Mouse (Mus musculus): ENCODE measurements around the gene Scd3. TPM values are rescaled to one million over a fixed set of nuclear protein-coding genes. Genes with fewer than 3 reads are reported as not detected.

Gene Scd3
- polyA plus RNA-seq, 1 experiment from 2014 or later = 0.20 TPM

DNA sequence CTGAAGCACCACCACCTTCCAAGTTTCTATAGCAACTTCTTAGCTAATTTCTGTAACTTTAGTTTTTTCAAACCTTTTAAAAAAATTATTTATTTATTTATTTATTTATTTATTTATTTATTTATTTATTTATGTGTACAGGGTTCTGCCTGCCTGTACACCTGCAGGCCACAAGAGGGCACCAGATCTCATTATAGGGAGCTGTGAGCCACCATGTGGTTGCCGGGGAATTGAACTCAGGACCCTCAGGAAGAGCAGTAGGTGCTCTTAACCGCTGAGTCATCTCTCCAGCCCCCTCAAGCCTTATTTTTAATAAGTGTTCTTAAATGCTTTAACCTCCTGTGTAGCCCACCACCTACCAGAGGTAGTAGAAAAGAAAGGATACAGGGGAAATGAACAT is 4.1 kb upstream of the Scd3 start:
- Histone ChIP-seq H3K4me2 (no peak overlapping the region), H3K4me1 (ENCODE audit: insufficient read depth) (no peaks in the 10 kb centered on the region), H3K27ac (ENCODE audit: low read depth) (no peak overlapping the region), H3K4me3 (ENCODE audit: low read depth, low read length) (no peak overlapping the region), H3K9ac (no peak overlapping the region), H3K36me3 (ENCODE audit: insufficient read depth) (no peaks in the 10 kb centered on the region), H3K9me3 (ENCODE audit: low read depth, low read length) (no peaks in the 10 kb centered on the region), H3K27me3 (ENCODE audit: insufficient read depth, low read length) (no peaks in the 10 kb centered on the region)
- peak; percentile 49; the same call in 1 of the 2 replicates for TF ChIP-seq CTCF (IDR thresholded peaks at IDR 0.05; ENCODE audit: low read depth)
- 74% methylated on average over 2 of the region's 2 CpGs for WGBS
- ATAC-seq (ENCODE audit: insufficient read depth) = no peak
- peak; percentile 52 for DNase-seq

DNA sequence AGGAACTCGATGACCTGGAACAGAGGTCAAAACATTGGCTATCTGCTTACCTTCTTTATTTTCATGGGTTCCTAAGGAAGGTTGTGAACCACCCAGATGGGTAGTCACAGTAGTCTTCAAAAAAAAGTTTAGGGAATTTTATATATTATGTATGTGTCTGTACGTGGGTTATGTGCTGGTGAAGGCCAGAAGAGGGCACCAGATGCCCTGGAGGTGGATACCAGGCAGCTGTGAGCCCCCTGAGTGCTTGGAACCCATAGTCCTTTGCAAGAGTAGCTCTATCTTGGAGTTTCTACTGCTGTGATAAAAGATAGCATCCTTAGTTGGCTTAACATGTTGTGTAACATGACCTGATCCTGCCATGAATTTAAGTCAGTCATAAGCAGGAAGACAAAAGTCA is 4.0 kb downstream of the Scd3 start:
- no peak for DNase-seq
- Histone ChIP-seq H3K36me3 (ENCODE audit: insufficient read depth) (no peaks in the 10 kb centered on the region), H3K27me3 (ENCODE audit: insufficient read depth, low read length) (no peaks in the 10 kb centered on the region), H3K4me1 (ENCODE audit: insufficient read depth) (no peaks in the 10 kb centered on the region), H3K27ac (ENCODE audit: low read depth) (no peak overlapping the region), H3K4me2 (no peak overlapping the region), H3K9ac (no peak overlapping the region), H3K4me3 (ENCODE audit: low read depth, low read length) (no peak overlapping the region), H3K9me3 (ENCODE audit: low read depth, low read length) (no peaks in the 10 kb centered on the region)
- WGBS = 65% methylated on average over 2 of the region's 2 CpGs
- no peak for ATAC-seq (ENCODE audit: insufficient read depth)
- TF ChIP-seq CTCF (IDR thresholded peaks at IDR 0.05; ENCODE audit: low read depth) = peak; percentile 35

DNA sequence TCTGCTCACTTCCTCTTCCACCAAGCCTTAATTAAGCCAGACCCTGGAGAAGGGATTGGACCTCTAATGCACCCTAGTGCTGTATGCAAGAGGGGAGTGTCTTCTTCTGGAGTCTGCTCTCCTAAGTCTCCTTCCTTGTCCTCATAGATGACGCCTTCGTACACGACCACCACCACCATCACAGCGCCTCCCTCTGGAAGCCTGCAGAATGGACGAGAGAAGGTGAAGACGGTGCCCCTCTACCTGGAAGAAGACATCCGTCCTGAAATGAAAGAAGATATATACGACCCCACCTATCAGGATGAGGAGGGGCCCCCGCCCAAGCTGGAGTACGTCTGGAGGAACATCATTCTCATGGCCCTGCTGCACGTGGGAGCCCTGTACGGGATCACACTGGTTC is 12.2 kb downstream of the Scd3 start:
- H3K4me2 ChIP-seq = no peak overlapping the region
- H3K4me1 ChIP-seq (ENCODE audit: insufficient read depth) = no peaks in the 10 kb centered on the region
- DNase-seq (no peak), ATAC-seq (ENCODE audit: insufficient read depth) (no peak)
- no peaks in the 10 kb centered on the region for H3K27me3 ChIP-seq (ENCODE audit: insufficient read depth, low read length)
- no peak overlapping the region for H3K9ac ChIP-seq
- no peaks in the 10 kb centered on the region for H3K9me3 ChIP-seq (ENCODE audit: low read depth, low read length)
- no peak for TF ChIP-seq CTCF (IDR thresholded peaks at IDR 0.05; ENCODE audit: low read depth)
- H3K27ac ChIP-seq (ENCODE audit: low read depth) = no peak overlapping the region
- no peaks in the 10 kb centered on the region for H3K36me3 ChIP-seq (ENCODE audit: insufficient read depth)
- H3K4me3 ChIP-seq (ENCODE audit: low read depth, low read length) = no peak overlapping the region
- 63% methylated on average over 12 of the region's 12 CpGs for WGBS

GRCm38 (mm10) chr19:44217958-44218525 is 15.0 kb downstream of the Scd3 start:
- no peak overlapping the region for H3K4me2 ChIP-seq
- H3K36me3 ChIP-seq (ENCODE audit: insufficient read depth) = no peaks in the 10 kb centered on the region
- no peak overlapping the region for H3K9ac ChIP-seq
- no peak for TF ChIP-seq CTCF (IDR thresholded peaks at IDR 0.05; ENCODE audit: low read depth)
- DNase-seq (no peak), ATAC-seq (ENCODE audit: insufficient read depth) (no peak)
- H3K4me1 ChIP-seq (ENCODE audit: insufficient read depth) = no peaks in the 10 kb centered on the region
- no peaks in the 10 kb centered on the region for H3K27me3 ChIP-seq (ENCODE audit: insufficient read depth, low read length)
- H3K9me3 ChIP-seq (ENCODE audit: low read depth, low read length) = no peaks in the 10 kb centered on the region
- WGBS = 56% methylated on average over 3 of the region's 3 CpGs
- no peak overlapping the region for H3K27ac ChIP-seq (ENCODE audit: low read depth)
- H3K4me3 ChIP-seq (ENCODE audit: low read depth, low read length) = no peak overlapping the region

- no peak for TF ChIP-seq CTCF (IDR thresholded peaks at IDR 0.05; ENCODE audit: low read depth)
- no peak overlapping the region for H3K9ac ChIP-seq
- H3K27me3 ChIP-seq (ENCODE audit: insufficient read depth, low read length) = no peaks in the 10 kb centered on the region
- H3K4me1 ChIP-seq (ENCODE audit: insufficient read depth) = no peaks in the 10 kb centered on the region
- no peak overlapping the region for H3K4me3 ChIP-seq (ENCODE audit: low read depth, low read length)
- H3K27ac ChIP-seq (ENCODE audit: low read depth) = no peak overlapping the region
- no peak for DNase-seq
- H3K9me3 ChIP-seq (ENCODE audit: low read depth, low read length) = no peaks in the 10 kb centered on the region
- no peak overlapping the region for H3K4me2 ChIP-seq
- 77% methylated on average over 5 of the region's 5 CpGs for WGBS
- no peaks in the 10 kb centered on the region for H3K36me3 ChIP-seq (ENCODE audit: insufficient read depth)
- no peak for ATAC-seq (ENCODE audit: insufficient read depth)
Observed at GRCm38 (mm10) chr19:44225728-44226127, 22.7 kb downstream of the Scd3 start.

DNA sequence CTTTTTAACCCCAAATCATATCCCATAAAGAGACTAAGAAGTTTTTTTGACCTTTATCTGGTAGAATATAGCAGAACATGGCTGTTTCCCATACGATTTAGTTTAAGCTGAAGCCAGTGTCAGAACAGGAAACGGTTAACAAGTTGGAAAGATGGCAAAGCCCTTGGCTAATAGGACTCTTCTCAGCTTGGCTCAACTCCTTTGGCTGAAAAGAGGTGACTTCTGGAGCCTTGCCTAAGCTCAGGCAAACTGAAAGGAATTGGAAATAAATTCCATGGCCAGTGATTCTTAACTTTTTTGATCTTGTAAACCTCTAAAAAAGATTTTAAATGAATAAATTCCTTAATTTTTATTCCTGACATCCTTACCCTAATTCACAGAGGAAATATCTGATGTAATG is 26.7 kb downstream of the Scd3 start:
- 56% methylated on average over 2 of the region's 2 CpGs for WGBS
- no peak for TF ChIP-seq CTCF (IDR thresholded peaks at IDR 0.05; ENCODE audit: low read depth)
- Histone ChIP-seq H3K4me3 (ENCODE audit: low read depth, low read length) (no peak overlapping the region), H3K27ac (ENCODE audit: low read depth) (no peak overlapping the region), H3K9me3 (ENCODE audit: low read depth, low read length) (no peaks in the 10 kb centered on the region), H3K27me3 (ENCODE audit: insufficient read depth, low read length) (no peaks in the 10 kb centered on the region), H3K4me1 (ENCODE audit: insufficient read depth) (no peaks in the 10 kb centered on the region), H3K36me3 (ENCODE audit: insufficient read depth) (no peaks in the 10 kb centered on the region), H3K9ac (no peak overlapping the region), H3K4me2 (no peak overlapping the region)
- ATAC-seq (ENCODE audit: insufficient read depth) (no peak), DNase-seq (no peak)

DNA sequence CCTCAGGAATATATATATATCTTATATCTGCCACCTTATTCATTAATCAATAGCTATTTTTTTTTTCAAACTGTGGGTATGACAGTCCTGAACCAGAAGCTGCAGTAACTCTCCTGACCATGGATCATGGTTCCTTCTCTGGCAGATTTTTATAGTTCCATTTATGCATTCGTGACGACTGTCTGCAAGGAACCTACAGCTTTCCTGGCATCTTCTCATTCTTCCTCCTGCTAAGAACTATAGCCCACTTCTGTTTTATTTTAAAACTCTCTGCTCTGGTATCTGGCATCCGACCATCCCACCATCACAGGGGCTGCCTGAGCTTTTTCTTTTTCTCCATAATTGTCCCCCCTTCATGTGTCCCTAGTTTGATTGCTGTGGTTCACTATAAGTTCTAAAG is 27.1 kb downstream of the Scd3 start:
- no peaks in the 10 kb centered on the region for H3K36me3 ChIP-seq (ENCODE audit: insufficient read depth)
- no peak overlapping the region for H3K4me3 ChIP-seq (ENCODE audit: low read depth, low read length)

More for the DNA sequence above, 27.1 kb downstream of the Scd3 start:
- TF ChIP-seq CTCF (IDR thresholded peaks at IDR 0.05; ENCODE audit: low read depth) = no peak
- H3K27ac ChIP-seq (ENCODE audit: low read depth) = no peak overlapping the region
- DNase-seq = no peak
- H3K4me1 ChIP-seq (ENCODE audit: insufficient read depth) = no peaks in the 10 kb centered on the region
- no peaks in the 10 kb centered on the region for H3K9me3 ChIP-seq (ENCODE audit: low read depth, low read length)
- H3K4me2 ChIP-seq = no peak overlapping the region
- WGBS = 82% methylated on average over 3 of the region's 3 CpGs
- H3K9ac ChIP-seq = no peak overlapping the region
- ATAC-seq (ENCODE audit: insufficient read depth) = no peak
- H3K27me3 ChIP-seq (ENCODE audit: insufficient read depth, low read length) = no peaks in the 10 kb centered on the region

Measured in lung, embryonic 14.5 days (tissue).